Mouse (Mus musculus): ENCODE measurements around the gene Ssx2ip. TPM values are rescaled to one million over a fixed set of nuclear protein-coding genes. Genes with fewer than 3 reads are reported as not detected.

The Ssx2ip gene
- polyA plus RNA-seq, 1 experiment from 2014 or later, result 30.3 TPM

GRCm38 (mm10) chr3:146486464-146486863, 82.0 kb downstream of the Ssx2ip start:
- no peaks in the 10 kb centered on the region for H3K36me3 ChIP-seq
- H3K27ac ChIP-seq (replicated peaks), result no peak overlapping the region
- no peaks in the 10 kb centered on the region for H3K9me3 ChIP-seq (replicated peaks)
- no peak for DNase-seq (ENCODE audit: low spot score)
- H3K27me3 ChIP-seq (ENCODE audit: low read depth, poor library complexity, severe bottlenecking), result no peaks in the 10 kb centered on the region
- no peak overlapping the region for H3K4me3 ChIP-seq
- WGBS, result 83% methylated on average over 4 of the region's 4 CpGs
- H3K4me1 ChIP-seq, result no peaks in the 10 kb centered on the region

Small RNA genes lying within 50 kb of the gene (microRNA-seq; reads per million reads assigned to microRNA genes)
- gene Gm22901, result not detected

Other genes with a start within 250 kb of the Ssx2ip start
- gene Lpar3, start 183.7 kb upstream of the Ssx2ip start, polyA plus RNA-seq (2016; fragmentation: Nextera tagmentation; extraction: Ambion mirVana), result 0.46 and 0.47 TPM in 2 replicates
- gene Ctbs, start 45.2 kb downstream of the Ssx2ip start, polyA plus RNA-seq (2016; fragmentation: Nextera tagmentation; extraction: Ambion mirVana), result 5.7 and 6.6 TPM in 2 replicates
- 4.7 and 5.8 TPM in 2 replicates for gene Spata1, start 95.1 kb downstream of the Ssx2ip start, polyA plus RNA-seq (2016; fragmentation: Nextera tagmentation; extraction: Ambion mirVana)
- 1,116 and 1,275 TPM in 2 replicates for gene Gng5, start 95.2 kb downstream of the Ssx2ip start, polyA plus RNA-seq (2016; fragmentation: Nextera tagmentation; extraction: Ambion mirVana)
- 66.4 and 72.7 TPM in 2 replicates for gene Rpf1, start 116.8 kb downstream of the Ssx2ip start, polyA plus RNA-seq (2016; fragmentation: Nextera tagmentation; extraction: Ambion mirVana)
- gene Uox, start 165.8 kb downstream of the Ssx2ip start, polyA plus RNA-seq (2016; fragmentation: Nextera tagmentation; extraction: Ambion mirVana), result not detected in 2 replicates
- gene Dnase2b, start 211.0 kb downstream of the Ssx2ip start, polyA plus RNA-seq (2016; fragmentation: Nextera tagmentation; extraction: Ambion mirVana), result not detected in 2 replicates
- gene 4930503B20Rik, start 246.7 kb downstream of the Ssx2ip start, polyA plus RNA-seq (2016; fragmentation: Nextera tagmentation; extraction: Ambion mirVana), result not detected in 2 replicates

All from midbrain, embryonic 10.5 days (tissue).